Mouse (Mus musculus) lung, postnatal 0 days (tissue): ENCODE results near the gene Ctrl. TPM values are rescaled to one million over a fixed set of nuclear protein-coding genes. Genes with fewer than 3 reads are reported as not detected.
"Not testable (repeated sequence)": the region's sequence is repeated elsewhere in the genome, so short reads cannot be mapped to it uniquely, and the experiment has no call there.

Experiments
- ATAC-seq: fragments of 200-750 bp; cut with Nextera tagmentation; 2 replicates; pipeline ENCODE4 v1.8.0; 2017; ENCODE audit warnings: moderate library complexity
- DNase-seq: peaks from one replicate; pipeline ENCODE4 v3.0.0-alpha.2; 2016; ENCODE audit warnings: low spot score
- H3K27ac ChIP-seq: fragments of 300-500 bp; sonication (generic); 2 replicates; pipeline ENCODE4 v1.5.1; 2014; ENCODE audit warnings: antibody characterized with exemption, mild to moderate bottlenecking, low read length, mixed read lengths
- H3K27me3 ChIP-seq: fragments of 300-500 bp; sonication (generic); replicated peaks from 2 replicates; pipeline ENCODE4 v1.6.1; 2014; ENCODE audit warnings: low read length, mixed read lengths; ENCODE audit not compliant: insufficient read depth
- H3K36me3 ChIP-seq: fragments of 300-500 bp; sonication (generic); 2 replicates; pipeline ENCODE4 v1.6.1; 2014; ENCODE audit warnings: low read length, mixed read lengths; ENCODE audit not compliant: insufficient read depth
- H3K4me1 ChIP-seq: fragments of 300-500 bp; sonication (generic); 2 replicates; pipeline ENCODE4 v1.6.1; 2014; ENCODE audit warnings: antibody characterized with exemption, low read depth, low read length, mixed read lengths; ENCODE audit not compliant: insufficient read depth
- H3K4me2 ChIP-seq: fragments of 300-500 bp; sonication (generic); replicated peaks from 2 replicates; pipeline ENCODE4 v1.6.1; 2014; ENCODE audit warnings: low read depth, mild to moderate bottlenecking, low read length, moderate library complexity, mixed read lengths
- H3K4me3 ChIP-seq: fragments of 300-500 bp; sonication (generic); 2 replicates; pipeline ENCODE4 v1.5.1; 2014; ENCODE audit warnings: low read depth, low read length
- H3K9ac ChIP-seq: fragments of 300-500 bp; sonication (generic); replicated peaks from 2 replicates; pipeline ENCODE4 v1.6.1; 2014; ENCODE audit warnings: low read depth, mild to moderate bottlenecking
- H3K9me3 ChIP-seq: fragments of 300-500 bp; sonication (generic); 2 replicates; pipeline ENCODE4 v1.6.1; 2016; ENCODE audit warnings: low read length, mixed read lengths
- CTCF ChIP-seq: IDR thresholded peaks from 2 replicates; pipeline ENCODE4 v1.5.1; 2016; ENCODE audit warnings: antibody characterized with exemption, mild to moderate bottlenecking
- EP300 ChIP-seq: IDR thresholded peaks from 2 replicates; pipeline ENCODE4 v1.6.1; 2016; ENCODE audit warnings: antibody characterized with exemption, mild to moderate bottlenecking, control low read depth
- WGBS: fragments of 180-500 bp; shearing (Covaris S2); extraction: QIAGEN DNeasy Blood & Tissue Kit; methylation state at CpG from one replicate; pipeline ENCODE4 v1.1.7; 2014; 5-methylcytosine and 5-hydroxymethylcytosine counted together
- polyA plus RNA-seq: library from polyadenylated mRNA; unstranded; fragments of >200 nt; fragmentation: Nextera tagmentation; extraction: Ambion mirVana; gene quantifications from 2 replicates; pipeline ENCODE4 v1.2.1, GENCODE M21; 2015

The Ctrl gene
- polyA plus RNA-seq, result 0.42 and 0.54 TPM in 2 replicates

GRCm38 (mm10) chr8:105933762-105934161 is at the start of gene Ctrl:
TSS of gene Ctrl (minus strand) at chr8:105933862.
- Histone ChIP-seq H3K4me2 (no peak within 1 kb of the TSS), H3K4me3 (no peak within 1 kb of the TSS), H3K36me3 (peaks cover 10% of the 10 kb centered on the region; the same call in 1 of the 2 replicates), H3K4me1 (peaks cover 5% of the 10 kb centered on the region; the same call in 1 of the 2 replicates), H3K9me3 (no peaks in the 10 kb centered on the region), H3K27ac (no peak within 1 kb of the TSS), H3K9ac (no peak within 1 kb of the TSS), H3K27me3 (no peaks in the 10 kb centered on the region)
- WGBS, result 92% methylated on average over 2 of the region's 2 CpGs
- TF ChIP-seq EP300 (no peak), CTCF (no peak)
- no peak for DNase-seq
- ATAC-seq, result no peak

DNA sequence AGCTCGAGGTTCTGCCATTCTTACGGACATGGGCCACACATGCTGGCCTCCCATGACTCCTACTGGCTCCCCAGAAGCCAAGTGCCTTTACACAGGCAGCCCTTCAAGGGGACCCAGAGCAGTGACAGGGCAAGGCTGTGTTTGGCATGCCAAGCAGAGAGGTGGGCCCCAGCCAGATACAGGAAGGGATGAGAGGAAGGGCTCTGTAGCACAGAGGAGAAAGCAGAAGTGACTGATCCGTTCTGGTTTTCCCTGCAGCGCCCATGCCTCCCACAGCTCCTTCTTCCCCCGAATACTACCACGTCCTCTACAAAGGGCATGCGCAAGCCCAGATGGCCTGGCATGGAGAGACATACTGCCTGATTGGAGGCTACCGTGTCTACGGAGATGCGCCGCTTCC is 49.7 kb upstream of the Ctrl start:
- not testable (repeated sequence) for ATAC-seq, H3K4me1 ChIP-seq

DNA sequence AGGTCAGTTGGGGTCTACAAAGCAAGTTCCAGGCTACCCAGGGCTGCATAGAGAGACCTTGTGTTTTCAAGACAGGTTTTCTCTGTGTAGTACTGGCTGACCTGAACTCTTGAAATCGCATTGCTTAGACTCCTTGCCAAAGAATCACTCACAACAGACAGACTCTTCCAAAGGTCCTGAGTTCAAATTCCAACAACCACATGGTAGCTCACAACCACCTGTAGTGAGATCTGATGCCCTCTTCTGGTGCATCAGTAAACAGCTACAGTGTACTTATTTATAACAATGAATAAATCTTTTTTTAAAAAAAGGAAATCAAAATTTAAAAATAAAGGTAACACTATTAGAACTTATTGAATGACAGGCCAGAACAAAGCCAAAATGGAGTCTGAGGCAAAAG is 47.5 kb upstream of the Ctrl start:
- H3K27me3 ChIP-seq, result no peaks in the 10 kb centered on the region
- no peaks in the 10 kb centered on the region for H3K4me1 ChIP-seq
- 84% methylated on average over 1 of the region's 1 CpGs for WGBS
- ATAC-seq (no peak), DNase-seq (no peak)
- H3K9ac ChIP-seq, result no peak overlapping the region
- no peak overlapping the region for H3K4me3 ChIP-seq
- TF ChIP-seq CTCF (0 out of 2 replicates have a peak, but pooled peaks have one; percentile 11), EP300 (no peak)
- no peaks in the 10 kb centered on the region for H3K9me3 ChIP-seq
- no peaks in the 10 kb centered on the region for H3K36me3 ChIP-seq
- no peak overlapping the region for H3K4me2 ChIP-seq
- H3K27ac ChIP-seq, result no peak overlapping the region

More for the DNA sequence above, 49.7 kb upstream of the Ctrl start:
- not testable (repeated sequence) for H3K4me3 ChIP-seq, H3K9me3 ChIP-seq, H3K4me2 ChIP-seq, H3K27me3 ChIP-seq, H3K36me3 ChIP-seq, DNase-seq, H3K9ac ChIP-seq, H3K27ac ChIP-seq
- WGBS, result 74% methylated on average over 11 of the region's 11 CpGs

DNA sequence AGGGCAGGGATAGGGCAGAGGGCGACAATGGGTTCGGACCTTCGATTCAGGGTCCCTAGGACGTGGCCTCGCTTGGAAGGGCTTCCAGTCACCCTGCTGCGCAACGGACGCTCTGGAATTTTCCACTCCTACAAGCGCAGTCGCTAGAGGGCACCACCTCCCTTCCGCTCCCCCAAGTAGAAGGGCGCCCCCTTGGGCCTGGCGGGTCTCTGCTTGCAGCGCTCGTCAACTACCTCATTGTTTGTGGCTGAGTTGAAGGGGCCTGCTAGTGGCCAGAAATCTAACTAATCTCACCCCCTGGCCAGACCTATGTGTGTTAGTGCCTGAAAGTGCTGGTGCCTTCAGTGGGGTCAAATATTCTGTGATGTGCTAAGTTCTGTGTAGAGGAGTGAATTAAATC is 45.7 kb upstream of the Ctrl start, which contains the start of gene Dpep3:
Gene Dpep3, minus strand, starts transcription at position 105 of the 400 bp plus-strand sequence.
- TF ChIP-seq CTCF (no peak), EP300 (no peak)
- 94% methylated on average over 15 of the region's 15 CpGs for WGBS
- DNase-seq, result no peak
- Histone ChIP-seq H3K9ac (no peak within 1 kb of the TSS), H3K36me3 (no peaks in the 10 kb centered on the region), H3K4me1 (no peaks in the 10 kb centered on the region), H3K4me2 (no peak within 1 kb of the TSS), H3K9me3 (no peaks in the 10 kb centered on the region), H3K4me3 (no peak within 1 kb of the TSS), H3K27ac (no peak within 1 kb of the TSS), H3K27me3 (no peaks in the 10 kb centered on the region)
- no peak for ATAC-seq

- no peak for ATAC-seq
Observed at GRCm38 (mm10) chr8:105975363-105975762, 41.7 kb upstream of the Ctrl start.

GRCm38 (mm10) chr8:105971019-105971720 is 37.5 kb upstream of the Ctrl start:
- DNase-seq, result no peak
- Histone ChIP-seq H3K4me2 (no peak overlapping the region), H3K9me3 (no peaks in the 10 kb centered on the region), H3K27me3 (no peaks in the 10 kb centered on the region), H3K9ac (no peak overlapping the region), H3K4me3 (no peak overlapping the region), H3K36me3 (no peaks in the 10 kb centered on the region), H3K4me1 (no peaks in the 10 kb centered on the region; the same call in 1 of the 2 replicates), H3K27ac (no peak overlapping the region)
- TF ChIP-seq CTCF, result no peak
- no peak for TF ChIP-seq EP300
- WGBS, result 78% methylated on average over 8 of the region's 8 CpGs
- no peak for ATAC-seq

More at GRCm38 (mm10) chr8:105975363-105975762, 41.7 kb upstream of the Ctrl start:
- H3K27ac ChIP-seq, result no peak overlapping the region
- no peak for DNase-seq
- H3K4me2 ChIP-seq, result no peak overlapping the region
- H3K27me3 ChIP-seq, result no peaks in the 10 kb centered on the region
- no peak overlapping the region for H3K9ac ChIP-seq
- H3K4me1 ChIP-seq, result no peaks in the 10 kb centered on the region
- 68% methylated on average over 7 of the region's 7 CpGs for WGBS
- no peak overlapping the region for H3K4me3 ChIP-seq
- TF ChIP-seq EP300 (no peak), CTCF (peak; percentile 28; the same call in 1 of the 2 replicates)
- no peaks in the 10 kb centered on the region for H3K36me3 ChIP-seq
- no peaks in the 10 kb centered on the region for H3K9me3 ChIP-seq
